Mouse (Mus musculus) erythroblast, embryonic 14.5 days (primary cell): Measurements from ENCODE around the gene Tln1.

Source experiments
- GATA1 ChIP-seq: IDR thresholded peaks from 2 replicates; pipeline ENCODE4 v1.6.1; 2012; ENCODE audit warnings: low read length, inconsistent platforms, mixed read lengths
- TAL1 ChIP-seq: IDR thresholded peaks from 3 replicates; pipeline ENCODE4 v1.6.1; 2012; ENCODE audit warnings: low read length, inconsistent platforms, mixed read lengths

DNA sequence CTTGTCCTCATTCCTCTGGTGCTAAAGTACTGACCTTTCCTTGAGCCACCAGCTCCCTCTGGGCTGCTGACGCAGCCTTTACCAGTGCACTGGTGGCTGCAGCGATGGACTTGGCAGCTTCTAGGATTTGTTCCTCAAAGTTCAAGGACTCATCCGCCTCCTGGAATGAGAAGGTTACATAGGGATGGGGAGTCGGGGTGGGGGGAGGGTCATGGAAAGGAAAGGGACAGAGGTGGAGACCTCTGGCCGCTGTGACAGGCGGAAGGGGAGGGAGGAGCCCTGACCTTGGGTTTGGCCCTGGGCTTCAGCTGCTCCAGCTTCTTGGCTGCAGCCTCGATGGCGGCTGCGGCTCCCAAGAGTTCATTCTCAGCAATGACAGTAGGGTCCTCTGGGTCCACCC is 29.2 kb downstream of the Tln1 start:
- no peak for TF ChIP-seq GATA1
- TF ChIP-seq TAL1 = no peak
